Mouse (Mus musculus) ES-Bruce4 (cell line): Measurements from ENCODE around the gene Map2k5.

Experiments used
- CTCF ChIP-seq: IDR thresholded peaks from one replicate; pipeline ENCODE4 v1.8.1; 2011; ENCODE audit warnings: low read depth, low read length
- EP300 ChIP-seq: IDR thresholded peaks from 2 replicates; pipeline ENCODE4 v1.6.1; 2011; ENCODE audit warnings: low read depth, low read length; ENCODE audit not compliant: insufficient read depth
- POLR2A ChIP-seq: IDR thresholded peaks from one replicate; pipeline ENCODE4 v1.8.1; 2011; ENCODE audit warnings: low read length; ENCODE audit not compliant: insufficient read depth

DNA sequence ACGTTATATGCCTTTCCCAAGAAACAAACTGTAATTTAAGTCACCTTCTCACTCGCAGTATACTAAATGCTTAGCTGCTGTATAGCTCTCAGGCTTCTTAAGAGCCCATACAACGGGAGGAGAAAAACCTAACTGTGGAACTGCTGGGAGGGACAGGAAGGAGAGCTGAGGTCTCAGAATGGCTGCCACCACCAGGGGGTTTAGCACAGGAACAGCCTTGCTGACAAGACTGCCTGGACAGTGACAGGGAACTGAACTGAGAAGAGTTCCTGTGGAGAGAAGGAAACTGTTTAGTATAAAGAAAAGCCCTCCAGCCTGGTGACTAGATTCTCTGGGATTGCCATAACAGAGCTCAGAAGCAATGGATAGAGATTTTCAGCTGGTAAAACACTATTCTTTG, 35.9 kb downstream of the Map2k5 start:
- no peak for TF ChIP-seq EP300
- no peak for TF ChIP-seq CTCF
- no peak for TF ChIP-seq POLR2A
